Mouse (Mus musculus): ENCODE measurements around the gene Pdcd5. TPM values are rescaled to one million over a fixed set of nuclear protein-coding genes. Genes with fewer than 3 reads are reported as not detected.

Gene Pdcd5
- total and polyA plus RNA-seq, 2 experiments: 61.5 to 71.0 TPM

DNA sequence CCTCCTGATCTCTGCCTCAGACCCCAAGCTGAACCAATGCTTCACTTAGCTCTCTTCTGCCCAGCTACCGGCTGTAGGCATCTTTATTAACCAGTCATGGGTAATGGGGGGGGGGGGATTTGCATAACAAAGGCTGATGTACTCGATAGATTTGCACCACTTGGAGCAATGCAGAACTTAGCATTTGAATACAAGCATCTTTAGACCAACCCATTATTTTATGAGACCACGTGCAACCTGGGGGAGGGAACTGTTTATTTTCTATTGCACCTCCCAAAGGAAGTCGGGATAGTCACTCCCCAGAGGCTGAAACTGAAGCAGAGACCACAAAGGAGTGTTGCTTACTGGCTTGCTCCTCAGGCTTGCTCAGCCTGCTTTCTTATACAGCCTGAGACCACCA is 29.8 kb downstream of the Pdcd5 start:
- WGBS: 89% methylated on average over 4 of the region's 4 CpGs
- Histone ChIP-seq H3K9ac (ENCODE audit: low read depth, low read length) (no peak overlapping the region), H3K36me3 (ENCODE audit: control insufficient read depth, insufficient read depth, low read length) (peaks cover 19% of the 10 kb centered on the region), H3K27me3 (ENCODE audit: control insufficient read depth, insufficient read depth, low read length) (no peaks in the 10 kb centered on the region), H3K79me2 (ENCODE audit: control insufficient read depth, insufficient read depth, low read length) (no peaks in the 10 kb centered on the region), H3K4me3 (ENCODE audit: insufficient read depth, low read depth, low read length) (no peak overlapping the region), H3K27ac (replicated peaks; ENCODE audit: insufficient read depth, low read depth, low read length) (no peak overlapping the region), H3K4me1 (ENCODE audit: control insufficient read depth, insufficient read depth, low read length) (no peaks in the 10 kb centered on the region)
- TF ChIP-seq POLR2A (IDR thresholded peaks at IDR 0.05; ENCODE audit: extremely low read depth, insufficient read depth, low read length) (no peak), CTCF (IDR thresholded peaks at IDR 0.05; ENCODE audit: low read depth, low read length) (no peak)
- no peak for DNase-seq (ENCODE audit: extremely low read depth, low read depth, low spot score)

DNA sequence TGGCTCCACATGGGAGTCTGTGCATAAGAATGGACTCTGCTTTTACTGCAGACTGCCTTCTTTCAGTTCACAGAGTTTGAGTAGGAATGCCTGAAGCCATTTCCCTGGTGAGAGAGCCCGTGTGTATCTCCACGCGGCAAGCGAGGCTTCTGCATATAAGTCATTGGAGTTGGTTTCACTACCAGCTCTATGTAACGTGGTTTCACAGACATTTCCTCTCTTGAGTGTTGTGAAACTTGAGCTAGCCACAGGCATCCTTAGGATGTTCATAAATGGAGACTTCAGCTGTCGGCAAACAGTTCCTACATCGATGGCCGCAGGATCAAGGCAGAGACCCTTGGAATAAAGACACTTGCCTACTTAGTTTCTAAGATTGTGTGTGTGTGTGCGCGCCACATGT is 38.1 kb downstream of the Pdcd5 start:
- no peak for DNase-seq (ENCODE audit: extremely low read depth, low read depth, low spot score)
- H3K79me2 ChIP-seq (ENCODE audit: control insufficient read depth, insufficient read depth, low read length): no peaks in the 10 kb centered on the region
- H3K4me3 ChIP-seq (ENCODE audit: insufficient read depth, low read depth, low read length): no peak overlapping the region
- H3K36me3 ChIP-seq (ENCODE audit: control insufficient read depth, insufficient read depth, low read length): peaks cover 24% of the 10 kb centered on the region
- TF ChIP-seq POLR2A (IDR thresholded peaks at IDR 0.05; ENCODE audit: extremely low read depth, insufficient read depth, low read length): no peak
- TF ChIP-seq CTCF (IDR thresholded peaks at IDR 0.05; ENCODE audit: low read depth, low read length): no peak
- no peaks in the 10 kb centered on the region for H3K4me1 ChIP-seq (ENCODE audit: control insufficient read depth, insufficient read depth, low read length)
- no peak overlapping the region for H3K27ac ChIP-seq (replicated peaks; ENCODE audit: insufficient read depth, low read depth, low read length)
- H3K9ac ChIP-seq (ENCODE audit: low read depth, low read length): no peak overlapping the region
- WGBS: 96% methylated on average over 10 of the region's 10 CpGs
- H3K27me3 ChIP-seq (ENCODE audit: control insufficient read depth, insufficient read depth, low read length): no peaks in the 10 kb centered on the region

DNA sequence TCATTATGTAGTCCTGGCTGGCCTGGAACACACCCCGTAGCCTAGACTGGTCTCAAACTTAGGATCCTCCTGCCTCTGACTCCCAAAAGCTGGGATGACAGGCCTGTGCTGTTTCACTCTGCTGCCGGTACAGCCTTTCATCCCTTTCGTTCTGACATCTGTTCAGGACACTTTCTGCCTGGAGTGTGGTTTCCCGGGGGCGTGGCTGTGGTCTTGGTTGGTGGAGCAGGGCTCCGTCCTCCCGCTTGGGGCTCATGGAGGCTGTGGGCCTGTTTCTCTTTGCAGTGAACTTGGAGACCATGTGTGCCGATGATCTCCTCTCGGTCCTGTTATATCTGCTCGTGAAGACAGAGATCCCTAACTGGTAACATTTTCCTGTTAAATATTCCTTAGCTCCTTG is 40.5 kb downstream of the Pdcd5 start:
- peaks cover 38% of the 10 kb centered on the region for H3K36me3 ChIP-seq (ENCODE audit: control insufficient read depth, insufficient read depth, low read length)
- H3K4me3 ChIP-seq (ENCODE audit: insufficient read depth, low read depth, low read length): no peak overlapping the region
- H3K79me2 ChIP-seq (ENCODE audit: control insufficient read depth, insufficient read depth, low read length): no peaks in the 10 kb centered on the region
- no peaks in the 10 kb centered on the region for H3K4me1 ChIP-seq (ENCODE audit: control insufficient read depth, insufficient read depth, low read length)
- no peak overlapping the region for H3K9ac ChIP-seq (ENCODE audit: low read depth, low read length)
- TF ChIP-seq CTCF (IDR thresholded peaks at IDR 0.05; ENCODE audit: low read depth, low read length): no peak
- TF ChIP-seq POLR2A (IDR thresholded peaks at IDR 0.05; ENCODE audit: extremely low read depth, insufficient read depth, low read length): no peak
- no peak for DNase-seq (ENCODE audit: extremely low read depth, low read depth, low spot score)
- no peaks in the 10 kb centered on the region for H3K27me3 ChIP-seq (ENCODE audit: control insufficient read depth, insufficient read depth, low read length)
- 95% methylated on average over 10 of the region's 10 CpGs for WGBS
- no peak overlapping the region for H3K27ac ChIP-seq (replicated peaks; ENCODE audit: insufficient read depth, low read depth, low read length)

DNA sequence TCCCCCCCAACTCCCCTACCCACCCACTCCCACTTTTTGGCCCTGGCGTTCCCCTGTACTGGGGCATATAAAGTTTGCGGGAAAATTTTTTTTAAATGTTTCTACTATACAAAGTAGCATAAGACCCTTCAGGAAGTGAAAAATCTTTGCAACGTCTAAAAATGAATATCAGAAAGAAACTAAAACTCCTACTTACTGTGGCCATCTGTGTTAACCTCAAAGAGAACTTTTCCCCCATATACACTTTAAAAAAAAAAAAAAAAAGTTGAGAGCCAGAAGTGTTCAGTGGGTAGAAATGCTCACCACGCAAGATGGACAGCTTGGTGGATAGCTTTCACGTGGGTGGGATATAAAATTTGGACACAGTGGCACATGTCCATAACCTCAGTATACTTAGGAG is 44.6 kb downstream of the Pdcd5 start:
- Histone ChIP-seq H3K4me3 (ENCODE audit: insufficient read depth, low read depth, low read length) (no peak overlapping the region), H3K36me3 (ENCODE audit: control insufficient read depth, insufficient read depth, low read length) (peaks cover 23% of the 10 kb centered on the region; the same call in 1 of the 2 replicates), H3K79me2 (ENCODE audit: control insufficient read depth, insufficient read depth, low read length) (no peaks in the 10 kb centered on the region), H3K27me3 (ENCODE audit: control insufficient read depth, insufficient read depth, low read length) (no peaks in the 10 kb centered on the region), H3K9ac (ENCODE audit: low read depth, low read length) (no peak overlapping the region), H3K27ac (replicated peaks; ENCODE audit: insufficient read depth, low read depth, low read length) (no peak overlapping the region), H3K4me1 (ENCODE audit: control insufficient read depth, insufficient read depth, low read length) (no peaks in the 10 kb centered on the region)
- TF ChIP-seq CTCF (IDR thresholded peaks at IDR 0.05; ENCODE audit: low read depth, low read length) (no peak), POLR2A (IDR thresholded peaks at IDR 0.05; ENCODE audit: extremely low read depth, insufficient read depth, low read length) (no peak)
- whole genome bisulfite sequencing: 97% methylated on average over 5 of the region's 5 CpGs
- DNase-seq (ENCODE audit: extremely low read depth, low read depth, low spot score): no peak

DNA sequence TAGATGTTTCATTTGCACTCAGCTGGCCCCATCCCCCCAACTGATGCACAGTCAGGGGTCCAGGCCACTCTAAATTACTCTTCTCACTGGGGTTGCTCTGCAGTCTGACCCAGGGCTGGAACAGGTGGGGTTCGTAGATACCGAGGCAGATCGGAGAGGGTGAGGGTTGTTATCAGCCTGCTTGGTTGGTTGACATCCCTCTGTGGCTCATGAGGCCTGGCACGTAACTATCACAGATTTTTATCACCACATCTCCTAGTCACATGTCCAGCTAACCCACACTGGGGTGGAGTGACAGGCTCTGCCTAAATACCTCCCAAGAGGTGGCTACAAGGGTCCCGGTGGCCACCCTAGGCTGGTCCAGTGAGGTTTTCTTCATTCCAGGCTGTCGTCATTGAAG is 46.2 kb downstream of the Pdcd5 start:
- peaks cover 20% of the 10 kb centered on the region; the same call in 1 of the 2 replicates for H3K36me3 ChIP-seq (ENCODE audit: control insufficient read depth, insufficient read depth, low read length)
- H3K27me3 ChIP-seq (ENCODE audit: control insufficient read depth, insufficient read depth, low read length): no peaks in the 10 kb centered on the region
- H3K4me1 ChIP-seq (ENCODE audit: control insufficient read depth, insufficient read depth, low read length): no peaks in the 10 kb centered on the region
- no peak overlapping the region for H3K27ac ChIP-seq (replicated peaks; ENCODE audit: insufficient read depth, low read depth, low read length)
- no peak overlapping the region for H3K9ac ChIP-seq (ENCODE audit: low read depth, low read length)
- TF ChIP-seq CTCF (IDR thresholded peaks at IDR 0.05; ENCODE audit: low read depth, low read length): no peak
- no peak for TF ChIP-seq POLR2A (IDR thresholded peaks at IDR 0.05; ENCODE audit: extremely low read depth, insufficient read depth, low read length)
- DNase-seq (ENCODE audit: extremely low read depth, low read depth, low spot score): no peak
- no peak overlapping the region for H3K4me3 ChIP-seq (ENCODE audit: insufficient read depth, low read depth, low read length)
- no peaks in the 10 kb centered on the region for H3K79me2 ChIP-seq (ENCODE audit: control insufficient read depth, insufficient read depth, low read length)
- 93% methylated on average over 6 of the region's 6 CpGs for WGBS

DNA sequence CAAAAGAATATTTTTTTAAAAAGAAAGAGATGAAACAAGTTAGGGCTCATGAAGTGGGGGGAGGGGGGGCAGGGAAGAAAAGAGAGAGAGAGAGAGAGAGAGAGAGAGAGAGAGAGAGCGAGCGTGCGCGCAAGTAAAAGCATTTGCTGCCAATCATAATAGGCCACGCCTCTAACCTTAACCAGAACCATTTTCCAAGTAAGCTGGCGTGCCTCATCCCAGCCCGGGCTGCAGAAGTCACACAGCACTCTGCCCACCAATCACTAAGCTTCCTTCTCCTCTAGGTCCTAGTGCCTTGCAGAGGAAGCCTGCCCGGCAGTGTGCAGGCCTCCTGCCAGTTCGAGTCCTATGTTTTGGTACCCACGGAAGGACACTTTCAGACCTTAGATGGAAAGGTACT is 47.3 kb downstream of the Pdcd5 start:
- H3K4me1 ChIP-seq (ENCODE audit: control insufficient read depth, insufficient read depth, low read length): no peaks in the 10 kb centered on the region
- no peak overlapping the region for H3K9ac ChIP-seq (ENCODE audit: low read depth, low read length)
- no peaks in the 10 kb centered on the region for H3K27me3 ChIP-seq (ENCODE audit: control insufficient read depth, insufficient read depth, low read length)
- H3K79me2 ChIP-seq (ENCODE audit: control insufficient read depth, insufficient read depth, low read length): no peaks in the 10 kb centered on the region
- H3K4me3 ChIP-seq (ENCODE audit: insufficient read depth, low read depth, low read length): no peak overlapping the region
- 94% methylated on average over 10 of the region's 10 CpGs for WGBS
- TF ChIP-seq CTCF (IDR thresholded peaks at IDR 0.05; ENCODE audit: low read depth, low read length) (no peak), POLR2A (IDR thresholded peaks at IDR 0.05; ENCODE audit: extremely low read depth, insufficient read depth, low read length) (no peak)
- DNase-seq (ENCODE audit: extremely low read depth, low read depth, low spot score): no peak
- H3K27ac ChIP-seq (replicated peaks; ENCODE audit: insufficient read depth, low read depth, low read length): no peak overlapping the region
- H3K36me3 ChIP-seq (ENCODE audit: control insufficient read depth, insufficient read depth, low read length): peaks cover 20% of the 10 kb centered on the region; the same call in 1 of the 2 replicates
